Mouse (Mus musculus): Measurements from ENCODE around the gene Suclg2.

DNA sequence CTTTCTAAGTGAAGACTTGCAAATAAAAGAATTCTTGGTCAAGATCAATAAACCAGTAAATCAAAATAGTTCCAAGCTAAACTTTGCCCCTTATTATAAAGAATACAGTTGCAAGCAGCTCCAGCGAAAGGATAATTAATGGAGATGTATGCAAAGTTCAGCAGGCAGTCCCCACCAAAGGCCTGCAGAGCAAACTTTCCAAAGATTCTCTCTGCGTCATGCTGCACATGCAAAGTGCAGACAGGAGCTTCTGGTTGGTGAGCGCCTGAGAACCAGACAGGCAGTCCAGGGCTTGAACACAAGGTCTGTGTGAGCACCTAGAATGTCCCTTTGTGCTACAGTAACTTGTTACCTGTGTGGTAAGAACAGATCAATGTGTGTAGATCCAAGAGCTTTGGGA lies 147.0 kb downstream of the Suclg2 start:
- no peak for TF ChIP-seq CTCF (conservative IDR thresholded peaks at IDR 0.05; ENCODE audit: insufficient read depth, insufficient read length, low read depth, low read length)
- no peak for TF ChIP-seq POLR2A (IDR thresholded peaks at IDR 0.05; ENCODE audit: low read depth, low read length)

Measured in kidney, adult 2 months (tissue).